Mouse (Mus musculus) lung, postnatal 25 days (tissue): Measurements from ENCODE around the gene Ralgds.
"Not testable (repeated sequence)": the region's sequence is repeated elsewhere in the genome, so short reads cannot be mapped to it uniquely, and the experiment has no call there.

Source experiments
- DNase-seq: peaks from one replicate; pipeline ENCODE4 v3.0.0; 2022; ENCODE audit warnings: low spot score

Ralgds gene

GRCm38 (mm10) chr2:28505795-28506194, 7.1 kb upstream of the Ralgds start, which contains the start of gene Gm10134:
TSS of gene Gm10134 (plus strand) at chr2:28506095.
- DNase-seq, result no peak

- DNase-seq, result no peak
Observed at GRCm38 (mm10) chr2:28506291-28506690, 6.6 kb upstream of the Ralgds start.

GRCm38 (mm10) chr2:28511600-28511999, 1.3 kb upstream of the Ralgds start:
- DNase-seq, result not testable (repeated sequence)

- no peak for DNase-seq
Observed at GRCm38 (mm10) chr2:28513431-28514370, 776 bp downstream of the Ralgds start.

GRCm38 (mm10) chr2:28514489-28514888, 1.6 kb downstream of the Ralgds start:
- peak; percentile 85 for DNase-seq

- peak; percentile 89 for DNase-seq
Observed at GRCm38 (mm10) chr2:28517206-28517909, 4.4 kb downstream of the Ralgds start.

GRCm38 (mm10) chr2:28518231-28518630, 5.3 kb downstream of the Ralgds start:
- DNase-seq, result no peak

- DNase-seq, result no peak
Observed at GRCm38 (mm10) chr2:28520581-28520980, 7.7 kb downstream of the Ralgds start.

GRCm38 (mm10) chr2:28521571-28522151, 8.7 kb downstream of the Ralgds start:
- DNase-seq, result no peak

- no peak for DNase-seq
Observed at GRCm38 (mm10) chr2:28522166-28522565, 9.2 kb downstream of the Ralgds start.

GRCm38 (mm10) chr2:28523643-28524117, 10.8 kb downstream of the Ralgds start:
- DNase-seq, result peak; percentile 92

- DNase-seq, result no peak
Observed at GRCm38 (mm10) chr2:28524406-28524805, 11.5 kb downstream of the Ralgds start.

GRCm38 (mm10) chr2:28525219-28525942, 12.5 kb downstream of the Ralgds start:
- peak; percentile 91 for DNase-seq

GRCm38 (mm10) chr2:28525943-28526876, 13.3 kb downstream of the Ralgds start:
- DNase-seq, result no peak

- DNase-seq, result no peak
Observed at GRCm38 (mm10) chr2:28527436-28528353, 14.8 kb downstream of the Ralgds start.

- no peak for DNase-seq
Observed at GRCm38 (mm10) chr2:28528354-28528730, 15.4 kb downstream of the Ralgds start.

GRCm38 (mm10) chr2:28529856-28530255, 16.9 kb downstream of the Ralgds start:
- no peak for DNase-seq

- no peak for DNase-seq
Observed at GRCm38 (mm10) chr2:28530311-28530710, 17.4 kb downstream of the Ralgds start.

GRCm38 (mm10) chr2:28532938-28533771, 20.2 kb downstream of the Ralgds start:
- peak; percentile 92 for DNase-seq
